Mouse (Mus musculus) ovary, postnatal 36 days (tissue): ENCODE measurements at regions not wholly inside any gene's neighbourhood (a gene's known extent, or its start where the extent isn't known, plus 50 kb on each side); places are given as distances from the start of the nearest gene placed in this dataset.

ENCODE experiments used
- DNase-seq: peaks from one replicate; pipeline ENCODE4 v3.0.0; 2022; ENCODE audit warnings: low spot score, mixed read lengths

GRCm38 (mm10) chr14:80247575-80247974, 263.7 kb downstream of the Olfm4 start:
- DNase-seq, result peak; percentile 31

DNA sequence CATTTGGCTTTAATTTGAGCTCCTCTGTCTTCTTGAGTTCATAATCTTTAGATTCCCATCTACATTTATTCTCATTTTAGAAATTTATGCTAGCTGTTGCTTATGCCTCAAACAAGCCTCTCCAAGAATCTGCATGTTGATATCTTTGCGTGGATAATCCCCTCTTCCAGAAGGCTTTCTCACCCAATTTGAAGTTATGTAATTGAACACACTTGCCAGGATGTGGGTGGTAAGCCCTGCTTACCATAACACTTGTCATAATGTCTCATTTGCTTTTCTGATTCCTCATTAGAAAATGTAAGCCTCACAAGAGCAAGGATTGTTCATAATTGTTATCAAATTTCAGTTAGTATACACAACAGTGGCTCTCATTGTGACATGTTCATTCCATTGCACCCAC, 266.0 kb downstream of the Olfm4 start:
- no peak for DNase-seq

DNA sequence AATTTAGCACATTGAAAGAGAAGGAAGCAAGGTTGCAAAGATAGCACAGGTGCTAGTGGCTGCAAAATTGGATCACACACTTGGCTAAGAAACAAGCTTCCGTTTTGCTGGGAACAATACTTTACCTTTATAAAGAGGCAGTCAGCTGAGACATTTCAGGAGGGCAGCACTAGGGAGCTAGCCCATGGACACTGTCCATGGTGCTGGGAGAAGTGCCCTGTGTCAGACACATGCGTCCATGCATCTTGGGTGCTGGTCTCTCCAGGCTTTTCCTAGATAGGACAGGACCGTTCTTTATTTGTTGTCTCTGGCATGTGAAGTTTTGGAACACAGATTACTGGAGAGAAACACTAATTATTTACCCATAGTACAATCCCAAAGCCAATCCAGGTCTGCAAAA, 273.2 kb downstream of the Olfm4 start:
- DNase-seq, result peak; percentile 28

GRCm38 (mm10) chr14:80263173-80263572, 279.3 kb downstream of the Olfm4 start:
- DNase-seq, result no peak

DNA sequence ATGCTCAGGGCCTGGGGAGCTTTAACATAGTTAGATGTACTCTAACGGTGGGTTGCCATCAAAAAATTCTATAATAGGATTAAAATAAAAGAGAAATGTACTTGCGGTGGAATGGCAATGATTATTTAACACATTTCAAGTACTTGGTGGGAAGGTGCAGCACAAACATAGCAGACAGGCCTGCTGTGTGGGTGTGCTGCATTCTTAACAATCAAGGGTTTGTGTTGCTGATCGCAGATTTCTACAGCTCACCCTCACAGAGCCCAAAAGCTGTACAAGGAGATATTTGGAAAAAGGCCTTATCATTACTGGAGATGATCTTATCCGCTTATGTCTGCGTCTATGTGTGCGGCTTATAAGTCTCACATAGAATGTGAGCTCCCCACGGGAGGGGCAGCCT, 281.2 kb downstream of the Olfm4 start:
- no peak for DNase-seq

DNA sequence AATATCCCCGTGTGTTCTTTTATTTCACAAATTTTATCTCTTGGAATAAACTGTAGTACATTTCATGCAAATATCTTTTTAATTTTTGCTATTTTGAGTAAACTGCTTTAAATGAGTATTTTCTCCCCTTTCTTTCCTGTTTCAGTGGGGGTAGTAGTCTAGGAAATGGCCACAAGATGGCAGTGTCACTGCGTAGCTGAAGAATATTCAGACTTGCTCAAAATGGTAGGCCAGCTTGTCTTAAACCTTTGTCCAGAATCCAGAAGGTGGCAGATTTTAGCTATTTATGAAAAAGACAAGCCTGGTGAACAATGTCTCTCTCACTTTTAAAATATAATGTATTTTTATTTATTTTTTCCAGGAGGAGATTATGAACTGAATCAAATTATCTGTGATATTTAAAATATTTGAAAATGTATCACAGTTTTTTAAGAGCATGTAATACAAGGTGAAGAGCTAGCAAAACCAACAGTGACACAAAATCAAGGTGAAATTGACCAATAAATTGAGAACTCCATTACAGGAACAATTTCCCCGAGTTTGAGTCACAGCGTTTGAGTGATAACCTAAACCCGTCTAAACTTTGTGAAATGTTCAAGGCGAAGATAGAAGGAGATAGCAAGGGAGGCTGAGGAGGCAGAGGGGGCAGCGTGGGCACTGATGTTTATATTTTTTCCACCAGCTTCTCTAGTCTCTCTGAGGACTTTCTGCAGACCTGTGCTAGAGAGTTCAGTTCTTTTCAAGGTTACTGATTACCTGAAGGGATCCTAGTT, 285.5 kb downstream of the Olfm4 start:
- peak; percentile 12 for DNase-seq

- DNase-seq, result no peak
These were observed 286.2 kb downstream of the Olfm4 start for GRCm38 (mm10) chr14:80270063-80270462.

DNA sequence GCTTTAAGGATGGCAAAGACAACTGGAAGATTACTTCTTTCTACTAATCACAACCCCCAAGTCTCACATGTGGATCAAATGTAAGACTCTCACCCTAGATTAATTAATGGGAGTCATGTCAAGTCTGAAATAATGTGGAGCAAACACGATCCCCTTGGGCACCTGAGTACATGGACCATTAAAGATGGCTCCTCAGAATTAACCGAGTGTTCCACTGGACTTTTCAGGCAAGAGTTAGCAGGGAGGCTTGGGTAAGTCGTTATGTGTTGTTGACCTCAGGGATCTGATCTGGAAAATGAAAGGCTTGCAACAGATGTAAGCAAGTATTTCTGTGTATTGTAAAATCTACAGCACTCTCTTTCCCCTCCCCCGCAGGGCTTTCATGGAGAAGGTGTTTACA, 296.3 kb downstream of the Olfm4 start:
- no peak for DNase-seq

DNA sequence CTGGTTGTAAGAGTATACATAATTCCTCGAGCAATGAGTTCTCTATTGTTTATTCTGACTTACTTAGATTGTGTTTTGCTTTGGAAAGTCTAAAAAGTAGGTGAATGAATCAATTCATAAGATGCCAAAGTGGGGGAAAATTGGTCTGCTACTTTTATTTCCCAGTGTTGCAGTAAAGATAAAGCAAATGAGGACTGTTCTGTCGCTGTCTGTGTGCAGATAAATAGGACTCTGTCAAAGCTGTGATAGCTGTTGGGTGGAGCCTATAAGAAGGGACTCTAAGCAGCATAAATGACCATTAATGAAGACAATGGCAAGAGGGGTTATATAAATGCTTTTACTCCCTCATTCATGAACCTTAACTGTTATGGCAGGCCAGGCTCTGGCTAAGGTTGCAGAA, 299.8 kb downstream of the Olfm4 start:
- no peak for DNase-seq

DNA sequence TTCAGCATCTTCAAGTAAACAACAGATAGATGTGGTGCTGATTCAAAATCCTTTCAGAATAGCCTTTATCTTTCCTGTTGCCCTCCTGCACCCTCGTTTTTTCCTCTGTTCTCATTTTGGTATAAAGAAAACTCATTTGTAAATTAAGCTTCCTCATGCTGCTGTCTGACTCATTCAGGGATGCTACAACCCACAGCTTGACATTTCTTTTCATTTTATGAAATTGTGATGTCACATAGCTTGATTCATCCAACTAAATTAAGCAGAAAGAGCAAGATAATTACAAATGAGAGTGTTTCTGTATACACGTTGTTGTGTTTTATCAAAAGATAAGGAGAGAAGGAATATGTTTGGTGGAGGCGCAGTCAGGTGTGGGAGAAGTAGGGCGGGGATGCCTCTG, 307.5 kb downstream of the Olfm4 start:
- DNase-seq, result no peak

- no peak for DNase-seq
These were observed 309.5 kb downstream of the Olfm4 start for GRCm38 (mm10) chr14:80293378-80293777.

- DNase-seq, result no peak
These were observed 345.8 kb downstream of the Olfm4 start for GRCm38 (mm10) chr14:80329651-80330050.

GRCm38 (mm10) chr14:80362024-80362622, 378.2 kb downstream of the Olfm4 start:
- DNase-seq, result no peak

DNA sequence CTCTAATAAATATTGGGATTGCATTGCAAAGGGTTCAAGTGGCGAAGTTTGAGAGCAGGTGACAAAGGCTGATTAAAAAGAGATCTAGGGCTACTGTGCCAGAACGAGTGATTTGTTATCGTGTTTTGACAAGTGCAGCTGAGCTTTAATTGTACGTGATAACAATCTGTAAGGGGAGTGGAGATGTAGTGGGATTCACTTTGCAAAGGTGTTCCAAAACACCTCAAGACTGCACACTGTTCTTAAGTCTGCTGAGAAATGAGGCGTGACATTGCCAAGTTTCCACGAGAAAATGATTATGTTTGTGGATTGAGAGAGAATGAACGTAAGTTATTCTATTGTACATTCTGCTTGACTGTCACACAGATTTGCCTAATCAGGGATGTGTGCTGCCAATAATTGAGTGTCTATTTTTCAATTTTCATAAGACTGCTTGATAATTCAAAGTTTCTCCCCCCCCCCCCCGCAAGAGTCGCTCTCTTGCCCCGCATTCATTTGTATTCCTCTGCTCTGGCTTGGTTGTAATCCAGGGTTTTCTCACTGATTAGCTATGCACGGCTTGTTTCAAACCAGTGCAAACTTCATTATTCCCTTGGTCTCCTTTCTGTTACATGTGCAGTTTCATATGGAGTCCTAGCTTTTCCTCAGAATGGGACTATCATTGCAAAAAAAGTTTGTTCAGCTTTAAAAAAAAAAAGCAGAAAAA, 385.7 kb downstream of the Olfm4 start:
- DNase-seq, result no peak

DNA sequence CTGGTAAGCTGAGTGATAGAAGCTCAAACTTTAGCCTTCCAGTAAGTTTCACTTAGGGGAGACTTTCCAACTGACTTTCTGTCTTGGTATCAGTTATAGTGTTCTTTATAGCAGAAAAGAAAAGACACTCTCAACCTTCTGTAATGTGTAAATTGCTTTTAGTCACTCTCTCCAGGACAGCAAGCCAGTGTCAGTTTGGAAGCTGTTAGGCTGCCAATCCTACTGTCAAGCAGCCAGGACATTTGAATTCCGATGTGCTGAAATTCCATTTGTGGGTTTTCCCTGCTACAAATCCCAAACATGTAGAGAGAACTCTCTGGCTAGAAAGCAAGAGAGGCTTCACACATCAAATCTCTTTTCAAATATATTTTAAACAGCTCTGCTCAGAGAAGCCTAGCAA, 390.4 kb downstream of the Olfm4 start:
- DNase-seq, result no peak

GRCm38 (mm10) chr14:80377064-80377463, 393.2 kb downstream of the Olfm4 start:
- DNase-seq, result no peak

DNA sequence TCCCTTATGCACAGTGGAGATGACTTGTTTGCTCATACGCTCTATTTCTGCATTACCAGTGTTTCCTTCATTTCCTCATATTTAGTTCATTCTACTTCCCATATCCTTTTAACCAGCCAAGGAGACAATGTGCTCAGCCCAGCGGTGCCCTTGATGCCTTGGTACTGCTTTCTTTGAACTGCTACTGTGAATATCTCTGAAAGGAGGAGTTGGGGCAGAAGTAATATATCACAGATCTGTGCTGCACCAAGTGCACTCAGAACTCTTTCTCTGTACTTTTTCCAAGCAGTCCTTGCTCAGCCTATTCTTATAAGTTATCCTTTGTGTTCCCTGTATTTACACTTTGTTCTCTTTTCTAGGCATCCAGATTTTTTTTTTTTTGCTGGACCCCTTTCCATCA, 407.5 kb downstream of the Olfm4 start:
- DNase-seq, result no peak

DNA sequence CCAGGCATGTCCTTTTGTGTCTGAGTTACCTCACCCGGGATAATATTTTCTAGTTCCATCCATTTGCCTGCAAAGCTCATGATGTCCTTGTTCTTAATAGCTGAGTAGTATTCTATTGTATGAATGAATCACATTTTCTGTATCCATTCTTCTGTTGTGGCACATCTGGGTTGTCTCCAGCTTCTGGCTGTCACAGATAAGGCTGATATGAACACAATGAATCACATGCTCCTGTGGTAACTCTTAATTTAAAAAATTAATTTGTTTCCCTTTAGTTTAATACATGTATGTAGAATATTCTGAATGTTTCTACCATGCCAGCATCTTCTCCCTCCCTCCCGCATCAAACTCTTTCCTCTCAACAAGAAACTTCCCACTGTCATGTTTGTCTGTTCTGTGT, 424.4 kb downstream of the Olfm4 start:
- no peak for DNase-seq

- DNase-seq, result no peak
These were observed 435.0 kb downstream of the Olfm4 start for GRCm38 (mm10) chr14:80418810-80419325.

DNA sequence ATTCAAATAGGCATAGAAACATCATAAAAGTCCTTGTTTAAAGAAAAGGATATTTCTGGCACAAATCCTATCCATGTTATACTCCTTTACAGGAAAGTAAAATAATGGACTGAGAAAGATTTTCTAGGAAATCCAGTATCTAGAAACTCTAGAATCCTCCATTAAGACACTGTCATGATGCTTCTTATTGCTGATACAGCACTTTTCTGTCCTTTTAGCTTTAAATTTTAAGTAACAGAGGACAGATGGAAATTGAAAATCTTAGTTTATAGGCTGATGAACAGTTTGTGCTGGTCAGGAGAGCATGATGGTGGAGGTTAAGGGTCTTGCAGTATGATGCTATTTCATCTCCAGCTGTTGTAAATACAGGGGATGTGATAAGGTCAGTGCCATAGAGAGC, 459.9 kb downstream of the Olfm4 start:
- DNase-seq, result no peak

- no peak for DNase-seq
These were observed 487.6 kb downstream of the Olfm4 start for GRCm38 (mm10) chr14:80471470-80471869.

DNA sequence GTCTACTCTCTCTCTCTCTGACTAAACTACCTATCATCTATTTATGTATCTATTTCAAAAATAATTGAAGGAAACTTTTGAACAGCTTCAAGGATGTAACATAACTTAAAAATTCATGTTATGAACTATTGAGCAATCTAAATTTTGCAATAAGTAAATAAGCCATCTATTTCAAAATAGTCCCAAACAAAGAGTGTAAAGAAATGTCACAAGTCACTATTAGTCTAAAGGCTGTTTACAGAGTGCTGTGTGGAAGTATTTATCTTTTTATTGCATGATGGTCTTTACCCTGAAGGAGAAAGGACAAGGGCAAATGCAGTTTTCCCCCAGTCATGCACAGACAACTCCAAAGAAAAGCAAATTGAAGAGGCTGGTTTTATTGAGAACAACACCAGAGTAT, 496.0 kb downstream of the Olfm4 start:
- DNase-seq, result no peak

DNA sequence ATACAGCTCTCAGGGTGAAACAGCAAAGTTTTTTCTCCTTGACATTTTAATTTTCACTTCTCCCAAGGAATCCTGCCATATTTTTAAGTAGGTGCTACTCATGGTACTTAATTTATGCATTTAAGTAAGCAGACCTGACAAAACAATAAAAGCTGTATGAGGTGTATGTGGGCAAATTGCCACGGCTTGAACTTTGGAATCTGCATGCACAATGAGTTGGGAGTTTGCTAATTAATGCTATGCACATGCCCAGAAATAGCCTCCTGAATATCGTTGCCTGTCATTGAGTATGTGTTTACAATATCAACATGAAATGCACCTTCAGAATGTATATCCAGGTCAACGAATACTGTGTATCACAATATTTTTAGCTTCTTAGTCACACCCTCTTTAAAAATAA, 498.9 kb downstream of the Olfm4 start:
- no peak for DNase-seq
